Mouse (Mus musculus): ENCODE measurements around the gene 2410131K14Rik. TPM values are rescaled to one million over a fixed set of nuclear protein-coding genes. Genes with fewer than 3 reads are reported as not detected.

Gene 2410131K14Rik
- 1.6 and 1.8 TPM in 2 replicates for polyA plus RNA-seq (2015; fragmentation: Nextera tagmentation; extraction: Ambion mirVana)

GRCm38 (mm10) chr5:118244606-118245443 lies at the start of gene 2410131K14Rik, which contains the start of gene Rnft2:
2410131K14Rik (plus strand) TSS chr5:118245227.
Rnft2 (minus strand) TSS chr5:118245116.
- WGBS (ENCODE audit: insufficient replicate concordance), result under 1% methylated on average over 68 of the region's 68 CpGs
- Histone ChIP-seq H3K4me3 (replicated peaks) (peak within 1 kb of the TSS; percentile 68), H3K4me1 (replicated peaks) (peaks cover 22% of the 10 kb centered on the region), H3K36me3 (no peaks in the 10 kb centered on the region), H3K27ac (no peak within 1 kb of the TSS; the same call in 1 of the 2 replicates), H3K9ac (peak within 1 kb of the TSS; percentile 59), H3K27me3 (no peaks in the 10 kb centered on the region), H3K9me3 (replicated peaks) (no peaks in the 10 kb centered on the region), H3K4me2 (peak within 1 kb of the TSS; percentile 89)
- ATAC-seq (ENCODE audit: low read depth) (peak; percentile 99), DNase-seq (peak; percentile 96)

- no peak overlapping the region for H3K4me3 ChIP-seq (replicated peaks)
- DNase-seq, result no peak
- no peak overlapping the region for H3K27ac ChIP-seq
- H3K4me1 ChIP-seq (replicated peaks), result no peaks in the 10 kb centered on the region
- no peak overlapping the region for H3K9ac ChIP-seq
- WGBS (ENCODE audit: insufficient replicate concordance), result 53% methylated on average over 13 of the region's 13 CpGs
- no peak overlapping the region for H3K4me2 ChIP-seq
- no peaks in the 10 kb centered on the region for H3K36me3 ChIP-seq
- H3K27me3 ChIP-seq, result peaks cover 12% of the 10 kb centered on the region; the same call in 1 of the 2 replicates
- H3K9me3 ChIP-seq (replicated peaks), result no peaks in the 10 kb centered on the region
- ATAC-seq (ENCODE audit: low read depth), result no peak
Measured at GRCm38 (mm10) chr5:118197421-118197820, 47.6 kb upstream of the 2410131K14Rik start.

- Histone ChIP-seq H3K27ac (no peak overlapping the region), H3K9ac (no peak overlapping the region), H3K4me2 (no peak overlapping the region), H3K4me3 (replicated peaks) (no peak overlapping the region), H3K27me3 (no peaks in the 10 kb centered on the region), H3K4me1 (replicated peaks) (no peaks in the 10 kb centered on the region), H3K36me3 (no peaks in the 10 kb centered on the region), H3K9me3 (replicated peaks) (no peaks in the 10 kb centered on the region)
- ATAC-seq (ENCODE audit: low read depth) (no peak), DNase-seq (no peak)
- WGBS (ENCODE audit: insufficient replicate concordance), result 58% methylated on average over 5 of the region's 5 CpGs
Measured at GRCm38 (mm10) chr5:118199670-118200069, 45.4 kb upstream of the 2410131K14Rik start.

- 44% methylated on average over 16 of the region's 16 CpGs for WGBS (ENCODE audit: insufficient replicate concordance)
- no peaks in the 10 kb centered on the region for H3K36me3 ChIP-seq
- H3K9me3 ChIP-seq (replicated peaks), result no peaks in the 10 kb centered on the region
- H3K4me2 ChIP-seq, result no peak overlapping the region
- H3K27ac ChIP-seq, result no peak overlapping the region
- no peak for ATAC-seq (ENCODE audit: low read depth)
- no peak overlapping the region for H3K9ac ChIP-seq
- no peaks in the 10 kb centered on the region for H3K4me1 ChIP-seq (replicated peaks)
- H3K27me3 ChIP-seq, result no peaks in the 10 kb centered on the region
- H3K4me3 ChIP-seq (replicated peaks), result no peak overlapping the region
- DNase-seq, result no peak
Measured at GRCm38 (mm10) chr5:118204675-118205440, 40.2 kb upstream of the 2410131K14Rik start.

GRCm38 (mm10) chr5:118205852-118206251 lies 39.2 kb upstream of the 2410131K14Rik start:
- Histone ChIP-seq H3K36me3 (no peaks in the 10 kb centered on the region), H3K27ac (no peak overlapping the region), H3K4me2 (no peak overlapping the region), H3K4me3 (replicated peaks) (no peak overlapping the region), H3K27me3 (no peaks in the 10 kb centered on the region), H3K4me1 (replicated peaks) (no peaks in the 10 kb centered on the region), H3K9ac (no peak overlapping the region), H3K9me3 (replicated peaks) (no peaks in the 10 kb centered on the region)
- 59% methylated on average over 8 of the region's 8 CpGs for WGBS (ENCODE audit: insufficient replicate concordance)
- no peak for DNase-seq
- ATAC-seq (ENCODE audit: low read depth), result no peak

- Histone ChIP-seq H3K27me3 (peaks cover 9% of the 10 kb centered on the region), H3K9me3 (replicated peaks) (no peaks in the 10 kb centered on the region), H3K27ac (no peak overlapping the region), H3K4me1 (replicated peaks) (no peaks in the 10 kb centered on the region), H3K4me3 (replicated peaks) (no peak overlapping the region), H3K4me2 (peak overlapping the region; percentile 32), H3K36me3 (no peaks in the 10 kb centered on the region), H3K9ac (no peak overlapping the region)
- WGBS (ENCODE audit: insufficient replicate concordance), result 27% methylated on average over 5 of the region's 5 CpGs
- no peak for ATAC-seq (ENCODE audit: low read depth)
- DNase-seq, result no peak
Measured at GRCm38 (mm10) chr5:118214012-118214411, 31.0 kb upstream of the 2410131K14Rik start.

GRCm38 (mm10) chr5:118214418-118215154 lies 30.4 kb upstream of the 2410131K14Rik start:
- peak overlapping the region; percentile 32 for H3K4me2 ChIP-seq
- no peak for DNase-seq
- no peaks in the 10 kb centered on the region for H3K9me3 ChIP-seq (replicated peaks)
- ATAC-seq (ENCODE audit: low read depth), result no peak
- H3K4me1 ChIP-seq (replicated peaks), result no peaks in the 10 kb centered on the region
- H3K36me3 ChIP-seq, result no peaks in the 10 kb centered on the region
- H3K27me3 ChIP-seq, result peaks cover 9% of the 10 kb centered on the region
- WGBS (ENCODE audit: insufficient replicate concordance), result 11% methylated on average over 24 of the region's 24 CpGs
- H3K9ac ChIP-seq, result no peak overlapping the region
- no peak overlapping the region for H3K27ac ChIP-seq
- H3K4me3 ChIP-seq (replicated peaks), result no peak overlapping the region

- no peaks in the 10 kb centered on the region for H3K36me3 ChIP-seq
- H3K4me2 ChIP-seq, result no peak overlapping the region
- no peak overlapping the region for H3K4me3 ChIP-seq (replicated peaks)
- DNase-seq (no peak), ATAC-seq (ENCODE audit: low read depth) (no peak)
- no peaks in the 10 kb centered on the region for H3K9me3 ChIP-seq (replicated peaks)
- H3K27ac ChIP-seq, result no peak overlapping the region
- no peak overlapping the region for H3K9ac ChIP-seq
- peaks cover 9% of the 10 kb centered on the region for H3K27me3 ChIP-seq
- H3K4me1 ChIP-seq (replicated peaks), result no peaks in the 10 kb centered on the region
- WGBS (ENCODE audit: insufficient replicate concordance), result 59% methylated on average over 6 of the region's 6 CpGs
Measured at GRCm38 (mm10) chr5:118217410-118217809, 27.6 kb upstream of the 2410131K14Rik start.

- H3K36me3 ChIP-seq, result no peaks in the 10 kb centered on the region
- no peaks in the 10 kb centered on the region for H3K4me1 ChIP-seq (replicated peaks)
- H3K9ac ChIP-seq, result no peak overlapping the region
- ATAC-seq (ENCODE audit: low read depth), result no peak
- no peak for DNase-seq
- 56% methylated on average over 9 of the region's 9 CpGs for WGBS (ENCODE audit: insufficient replicate concordance)
- H3K27me3 ChIP-seq, result 0 out of 2 replicates have a peak, but pooled peaks cover 3% of the 10 kb centered on the region
- no peaks in the 10 kb centered on the region for H3K9me3 ChIP-seq (replicated peaks)
- H3K4me2 ChIP-seq, result no peak overlapping the region
- H3K27ac ChIP-seq, result no peak overlapping the region
- no peak overlapping the region for H3K4me3 ChIP-seq (replicated peaks)
Measured at GRCm38 (mm10) chr5:118223142-118223757, 21.8 kb upstream of the 2410131K14Rik start.

- no peak overlapping the region for H3K27ac ChIP-seq
- 75% methylated on average over 13 of the region's 13 CpGs for WGBS (ENCODE audit: insufficient replicate concordance)
- H3K27me3 ChIP-seq, result 0 out of 2 replicates have a peak, but pooled peaks cover 3% of the 10 kb centered on the region
- H3K9me3 ChIP-seq (replicated peaks), result no peaks in the 10 kb centered on the region
- no peaks in the 10 kb centered on the region for H3K36me3 ChIP-seq
- H3K4me2 ChIP-seq, result no peak overlapping the region
- no peak overlapping the region for H3K4me3 ChIP-seq (replicated peaks)
- no peaks in the 10 kb centered on the region for H3K4me1 ChIP-seq (replicated peaks)
- ATAC-seq (ENCODE audit: low read depth) (no peak), DNase-seq (no peak)
- no peak overlapping the region for H3K9ac ChIP-seq
Measured at GRCm38 (mm10) chr5:118230071-118230611, 14.9 kb upstream of the 2410131K14Rik start.

All from liver, embryonic 13.5 days (tissue).